Comparison of ENCODE assay signal across 17 mouse cellular contexts in the genomic region with DNA sequence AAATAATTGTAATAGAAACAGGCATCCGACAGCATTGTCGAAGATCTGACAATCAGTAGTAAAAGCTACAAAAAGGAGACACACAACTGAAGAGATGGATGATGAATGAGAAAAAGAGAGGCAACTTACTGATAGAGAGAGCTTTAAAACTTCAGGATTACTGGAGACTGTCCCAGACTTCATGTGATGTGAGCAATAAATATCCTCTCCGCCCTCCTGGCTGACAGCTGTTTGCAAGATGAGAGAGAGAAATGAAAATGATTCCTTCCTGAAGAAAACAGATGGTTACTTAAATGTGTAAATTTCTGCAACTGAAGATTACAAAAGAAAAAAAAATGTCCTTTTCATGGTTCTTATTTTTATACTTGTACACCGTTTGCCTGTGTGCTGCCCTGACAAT.
A peak's percentile ranks its signal among the peaks of the same experiment; 100 is the strongest.
DNase-seq lines count a peak whose midpoint lies in the region; ATAC-seq and TF ChIP-seq lines count a peak whose summit lies in the region.
"Had no signal": no experiment of that assay in that cellular context is flagged by ENCODE, and none has a peak within 500 bp of the region (broad histone marks: within the 10 kb centered on the region; RNA-seq: fewer than 3 reads in every experiment).

No protein-coding gene starts in this region.

- DNase-seq in brain, embryonic 14.5 days (ENCODE audit: low read depth): peak; percentile 28
- peak; percentile 71 to 80 for DNase-seq in frontal cortex, adult 2 months (ENCODE audit: extremely low spot score in 1 of 2, low spot score in 1 of 2)
- peak; percentile 35 for DNase-seq in layer of hippocampus, adult 9-11 months
- DNase-seq in left cerebral cortex, postnatal 36 days (ENCODE audit: low spot score in 2 of 2): peak; percentile 26 to 32
- no peak for DNase-seq in lung, postnatal 25 days (ENCODE audit: low spot score)
- no peak for DNase-seq in urinary bladder, postnatal 10 days (ENCODE audit: low spot score)
- no peak for DNase-seq in kidney, adult 8-10 months
- DNase-seq: adrenal gland, postnatal 36 days; cerebellum, postnatal 10 days; gastrocnemius, postnatal 36 days; heart, postnatal 14 days; liver; liver, postnatal 0 days; thymus, postnatal 4 days had no signal

- no peak for ATAC-seq in monocyte, adult 5-6 weeks (replicated peaks; ENCODE audit: insufficient number of reproducible peaks, low FRiP score, low TSS enrichment, poor library complexity, severe bottlenecking)
- ATAC-seq: intestine, embryonic 15.5 days; liver, postnatal 0 days; midbrain, embryonic 15.5 days had no signal

- no peak for TF ChIP-seq POLR2A in brain, embryonic 14.5 days (IDR thresholded peaks at IDR 0.05; ENCODE audit: borderline replicate concordance, extremely low read depth, insufficient read depth, insufficient read length, poor library complexity, severe bottlenecking)

- no peak for TF ChIP-seq CTCF in brain, embryonic 14.5 days (IDR thresholded peaks at IDR 0.05; ENCODE audit: borderline replicate concordance, extremely low read depth, insufficient read depth, insufficient read length)

- intact Hi-C loops in left cerebral cortex, postnatal 36 days (cut with DNase I): no loop called here

Comparison
In these comparisons a context has a peak if more than half of its experiments do, and no peak if none do; other contexts are left out.
1. DNase-seq: peak in brain, embryonic 14.5 days (single experiment), frontal cortex, adult 2 months (2 of 2), layer of hippocampus, adult 9-11 months (single experiment) and left cerebral cortex, postnatal 36 days (2 of 2); none in lung, postnatal 25 days (single experiment), urinary bladder, postnatal 10 days (single experiment) and kidney, adult 8-10 months (0 of 2).